Comparison of ENCODE assay signal across 13 mouse cellular contexts in genomic region chr11:35915546-35915945, GRCm38 (mm10).
A peak's percentile ranks its signal among the peaks of the same experiment; 100 is the strongest.
DNase-seq lines count a peak whose midpoint lies in the region; ATAC-seq and TF ChIP-seq lines count a peak whose summit lies in the region.
"Had no signal": no experiment of that assay in that cellular context is flagged by ENCODE, and none has a peak within 500 bp of the region (broad histone marks: within the 10 kb centered on the region; RNA-seq: fewer than 3 reads in every experiment).

No protein-coding gene starts in this region.

- H3K27ac ChIP-seq in layer of hippocampus, adult 2 months, result peak overlapping the region; percentile 70
- no peak overlapping the region for H3K27ac ChIP-seq in embryonic facial prominence, embryonic 11.5 days (replicated peaks; ENCODE audit: low read depth, low read length)
- peak overlapping the region; percentile 58 for H3K27ac ChIP-seq in lung, embryonic 16.5 days (ENCODE audit: low read length)
- H3K27ac ChIP-seq: heart, embryonic 13.5 days; hindbrain, embryonic 12.5 days; neural tube, embryonic 13.5 days had no signal

- no peaks in the 10 kb centered on the region for H3K9me3 ChIP-seq in embryonic facial prominence, embryonic 11.5 days (replicated peaks; ENCODE audit: control insufficient read depth, low read length)
- no peaks in the 10 kb centered on the region for H3K9me3 ChIP-seq in lung, embryonic 16.5 days (ENCODE audit: control insufficient read depth, low read length)
- H3K9me3 ChIP-seq: heart, embryonic 13.5 days; hindbrain, embryonic 12.5 days; neural tube, embryonic 13.5 days had no signal

- DNase-seq in layer of hippocampus, adult 2 months (ENCODE audit: low spot score in 2 of 2), result no peak
- no peak for DNase-seq in layer of hippocampus, adult 9-11 months
- no peak for DNase-seq in embryonic facial prominence, embryonic 11.5 days (ENCODE audit: low spot score)
- peak; percentile 78 to 80 for DNase-seq in kidney, adult 8-10 months
- DNase-seq in gastrocnemius, postnatal 10 days, result no peak
- no peak for DNase-seq in right cerebral cortex, postnatal 36 days (ENCODE audit: low spot score in 2 of 2)
- no peak for DNase-seq in adrenal gland, adult (ENCODE audit: inconsistent age in 2 of 2, low spot score in 1 of 2)
- DNase-seq: adrenal gland, adult 2 months; right cerebral cortex, adult 18-20 months had no signal

- WGBS in embryonic facial prominence, embryonic 11.5 days, result 60% methylated on average over 8 of the region's 8 CpGs
- WGBS in lung, embryonic 16.5 days, result 36% methylated on average over 8 of the region's 8 CpGs

- no peaks in the 10 kb centered on the region for H3K27me3 ChIP-seq in embryonic facial prominence, embryonic 11.5 days (ENCODE audit: control insufficient read depth, insufficient read depth, low read length)
- no peaks in the 10 kb centered on the region for H3K27me3 ChIP-seq in lung, embryonic 16.5 days (ENCODE audit: control insufficient read depth, insufficient read depth, low read depth, low read length)
- H3K27me3 ChIP-seq: heart, embryonic 13.5 days; hindbrain, embryonic 12.5 days; neural tube, embryonic 13.5 days had no signal

- 0 out of 2 replicates have a peak, but pooled peaks have one; percentile 9 for ATAC-seq in embryonic facial prominence, embryonic 11.5 days (replicated peaks; ENCODE audit: insufficient number of reproducible peaks, low FRiP score, low TSS enrichment, low read depth)
- ATAC-seq in lung, embryonic 16.5 days (ENCODE audit: low read depth), result 0 out of 2 replicates have a peak, but pooled peaks have one; percentile 27

- no peak overlapping the region for H3K4me2 ChIP-seq in embryonic facial prominence, embryonic 11.5 days (ENCODE audit: low read depth, low read length)
- no peak overlapping the region for H3K4me2 ChIP-seq in lung, embryonic 16.5 days (ENCODE audit: low read depth, low read length)
- H3K4me2 ChIP-seq: heart, embryonic 13.5 days; hindbrain, embryonic 12.5 days; neural tube, embryonic 13.5 days had no signal

- no peak for TF ChIP-seq CTCF in layer of hippocampus, adult 2 months (conservative IDR thresholded peaks at IDR 0.05)

- H3K9ac ChIP-seq in embryonic facial prominence, embryonic 11.5 days (replicated peaks; ENCODE audit: low read length), result no peak overlapping the region
- no peak overlapping the region for H3K9ac ChIP-seq in lung, embryonic 16.5 days (ENCODE audit: low read length)
- H3K9ac ChIP-seq: heart, embryonic 13.5 days; hindbrain, embryonic 12.5 days; neural tube, embryonic 13.5 days had no signal

- no peaks in the 10 kb centered on the region for H3K36me3 ChIP-seq in embryonic facial prominence, embryonic 11.5 days (replicated peaks; ENCODE audit: control insufficient read depth, insufficient read depth, low read depth, low read length)
- no peaks in the 10 kb centered on the region for H3K36me3 ChIP-seq in lung, embryonic 16.5 days (ENCODE audit: control insufficient read depth, insufficient read depth, low read length)
- H3K36me3 ChIP-seq: heart, embryonic 13.5 days; hindbrain, embryonic 12.5 days; neural tube, embryonic 13.5 days had no signal

- H3K4me1 ChIP-seq in embryonic facial prominence, embryonic 11.5 days (ENCODE audit: control insufficient read depth, insufficient read depth, low read length), result no peaks in the 10 kb centered on the region
- peaks cover 22% of the 10 kb centered on the region for H3K4me1 ChIP-seq in lung, embryonic 16.5 days (replicated peaks; ENCODE audit: control insufficient read depth, insufficient read depth, low read length)

- H3K4me3 ChIP-seq in layer of hippocampus, adult 2 months, result no peak overlapping the region
- H3K4me3 ChIP-seq in embryonic facial prominence, embryonic 11.5 days (ENCODE audit: low read depth, low read length), result no peak overlapping the region
- H3K4me3 ChIP-seq in lung, embryonic 16.5 days (ENCODE audit: low read length), result no peak overlapping the region
- H3K4me3 ChIP-seq: heart, embryonic 13.5 days; hindbrain, embryonic 12.5 days; neural tube, embryonic 13.5 days had no signal

Comparison
In these comparisons a context has a peak if more than half of its experiments do, and no peak if none do; other contexts are left out.
1. DNase-seq: peak in kidney, adult 8-10 months (2 of 2); none in layer of hippocampus, adult 2 months (0 of 2), layer of hippocampus, adult 9-11 months (single experiment), embryonic facial prominence, embryonic 11.5 days (single experiment), gastrocnemius, postnatal 10 days (single experiment), right cerebral cortex, postnatal 36 days (0 of 2) and adrenal gland, adult (0 of 2).